Mouse (Mus musculus) Muller cell, postnatal 12 days (primary cell): ENCODE measurements around the gene Fgfr2.

Source experiments
- DNase-seq: peaks from one replicate; pipeline ENCODE4 v3.0.0-alpha.2; 2015; ENCODE audit errors: inconsistent ontology term

The Fgfr2 gene

DNA sequence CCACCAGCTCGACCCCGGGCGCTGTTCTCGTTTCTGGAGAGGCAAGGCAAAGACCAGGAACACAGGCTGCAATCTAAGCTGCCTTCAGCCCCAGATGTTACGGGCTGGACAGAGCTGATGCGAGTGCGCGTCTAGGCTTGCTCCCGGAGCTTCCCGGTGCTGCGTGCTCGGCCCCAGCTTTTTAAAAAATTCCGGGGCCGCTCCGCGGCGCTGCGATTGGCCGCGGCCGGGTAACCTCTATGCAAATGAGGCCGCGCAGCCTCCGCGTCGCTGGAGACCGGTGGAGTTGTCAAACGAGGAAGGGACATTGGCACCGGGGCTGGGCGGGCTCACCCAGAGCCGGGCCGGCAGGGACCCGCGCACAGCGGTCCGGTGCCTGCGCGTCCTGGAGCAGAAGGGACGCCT is 1569.4 kb downstream of the Fgfr2 start:
- no peak for DNase-seq

- DNase-seq: no peak
These were observed 1570.4 kb downstream of the Fgfr2 start for GRCm38 (mm10) chr7:131552781-131553180.

DNA sequence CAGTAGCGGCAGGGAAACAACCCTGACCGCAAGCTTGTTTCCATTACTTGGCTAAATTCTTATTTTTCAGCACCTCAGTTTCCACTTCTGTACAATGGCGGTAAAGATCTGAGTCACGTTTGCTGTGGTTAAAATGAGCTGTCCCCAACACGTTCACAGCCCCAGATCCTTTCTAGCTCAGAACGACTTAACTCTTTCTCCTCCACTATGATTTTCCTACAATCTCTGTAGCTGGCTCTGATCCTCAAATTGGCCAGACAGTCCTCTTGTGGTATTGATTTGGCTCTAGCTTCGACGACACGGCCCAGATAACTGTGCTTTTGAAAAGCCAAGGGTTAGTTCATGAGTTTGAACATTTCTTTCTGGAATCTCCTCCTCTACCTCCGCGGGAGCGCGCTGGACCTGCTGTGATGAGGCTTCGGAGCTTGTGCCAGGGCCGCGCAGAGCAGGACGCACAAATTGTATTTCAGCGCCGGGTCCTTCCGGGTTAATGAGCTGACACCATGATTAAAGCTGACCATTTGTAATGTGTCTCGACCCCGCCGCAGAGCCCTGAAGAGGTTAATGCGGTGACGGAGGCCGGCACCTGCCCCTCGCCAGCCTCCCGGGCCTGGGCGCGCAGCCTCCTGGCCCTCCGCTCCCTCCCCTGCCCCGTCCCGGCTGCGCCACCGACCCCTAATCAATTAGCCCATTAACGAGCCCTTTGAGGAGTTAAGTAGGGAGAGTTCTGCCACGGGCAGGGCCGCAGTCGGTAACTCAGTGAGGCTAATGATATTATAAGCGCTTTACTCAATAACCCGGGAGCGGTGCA is 1571.0 kb downstream of the Fgfr2 start:
- no peak for DNase-seq

DNA sequence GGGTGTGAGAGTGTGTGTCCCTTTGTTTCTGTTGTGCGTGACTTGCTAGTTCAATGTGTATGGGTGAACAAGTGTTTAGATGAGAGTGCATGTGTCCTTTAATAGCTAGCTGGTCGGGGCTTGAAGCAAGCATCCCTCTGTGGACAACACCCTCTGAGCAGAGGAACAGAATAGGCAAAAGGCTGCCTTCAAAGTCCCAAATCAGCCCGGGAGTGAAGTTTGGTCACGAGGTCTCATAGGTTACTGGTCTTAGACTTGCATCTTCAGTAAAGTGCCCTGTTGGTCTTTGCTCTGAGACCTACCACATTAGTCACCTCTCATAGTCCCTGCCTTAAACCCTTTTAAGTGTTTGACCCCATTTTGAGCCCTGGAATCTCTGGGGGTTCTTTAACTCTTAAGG is 1571.7 kb downstream of the Fgfr2 start:
- DNase-seq: no peak

- no peak for DNase-seq
These were observed 1574.7 kb downstream of the Fgfr2 start, which contains the start of gene Hmx2 for GRCm38 (mm10) chr7:131548473-131548872. Hmx2 (plus strand) TSS chr7:131548773.

- no peak for DNase-seq
These were observed 1575.7 kb downstream of the Fgfr2 start for GRCm38 (mm10) chr7:131547481-131547880.

- DNase-seq: no peak
These were observed 1576.7 kb downstream of the Fgfr2 start for GRCm38 (mm10) chr7:131546423-131546822.

DNA sequence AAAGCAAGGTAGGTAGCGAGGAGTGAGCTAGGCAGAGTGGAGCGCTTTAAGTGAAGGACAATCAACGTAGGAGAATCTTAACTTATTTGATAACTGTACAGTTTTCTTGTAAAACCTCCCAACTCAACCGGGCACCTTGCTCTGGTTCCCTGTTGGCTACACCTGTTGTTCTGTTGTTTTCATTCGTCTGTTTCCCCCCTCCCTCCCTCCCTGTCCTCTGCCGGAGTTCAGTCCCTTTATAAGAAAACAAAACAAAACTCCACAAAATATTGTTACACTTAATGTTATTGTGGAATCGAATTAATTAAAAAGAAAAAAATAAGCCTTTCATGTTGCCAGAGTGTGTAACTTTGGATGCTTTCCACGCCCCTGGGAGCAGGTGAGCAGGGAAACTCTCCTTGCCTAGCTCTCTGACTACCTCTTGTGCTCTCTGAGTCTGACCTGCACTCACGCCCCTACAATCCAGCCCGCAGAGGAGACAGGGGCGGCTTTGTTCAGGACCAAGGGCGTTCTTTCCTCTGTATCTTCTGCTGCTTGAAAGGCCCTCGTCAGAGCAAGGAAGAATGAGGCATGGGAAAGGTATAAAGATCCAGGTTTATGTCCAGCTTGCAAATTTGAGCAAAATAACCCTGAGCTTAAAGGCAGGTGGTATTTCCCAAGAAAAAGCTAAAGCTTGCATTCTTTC is 1577.3 kb downstream of the Fgfr2 start:
- no peak for DNase-seq

- DNase-seq: no peak
These were observed 1578.3 kb downstream of the Fgfr2 start for GRCm38 (mm10) chr7:131544871-131545270.

DNA sequence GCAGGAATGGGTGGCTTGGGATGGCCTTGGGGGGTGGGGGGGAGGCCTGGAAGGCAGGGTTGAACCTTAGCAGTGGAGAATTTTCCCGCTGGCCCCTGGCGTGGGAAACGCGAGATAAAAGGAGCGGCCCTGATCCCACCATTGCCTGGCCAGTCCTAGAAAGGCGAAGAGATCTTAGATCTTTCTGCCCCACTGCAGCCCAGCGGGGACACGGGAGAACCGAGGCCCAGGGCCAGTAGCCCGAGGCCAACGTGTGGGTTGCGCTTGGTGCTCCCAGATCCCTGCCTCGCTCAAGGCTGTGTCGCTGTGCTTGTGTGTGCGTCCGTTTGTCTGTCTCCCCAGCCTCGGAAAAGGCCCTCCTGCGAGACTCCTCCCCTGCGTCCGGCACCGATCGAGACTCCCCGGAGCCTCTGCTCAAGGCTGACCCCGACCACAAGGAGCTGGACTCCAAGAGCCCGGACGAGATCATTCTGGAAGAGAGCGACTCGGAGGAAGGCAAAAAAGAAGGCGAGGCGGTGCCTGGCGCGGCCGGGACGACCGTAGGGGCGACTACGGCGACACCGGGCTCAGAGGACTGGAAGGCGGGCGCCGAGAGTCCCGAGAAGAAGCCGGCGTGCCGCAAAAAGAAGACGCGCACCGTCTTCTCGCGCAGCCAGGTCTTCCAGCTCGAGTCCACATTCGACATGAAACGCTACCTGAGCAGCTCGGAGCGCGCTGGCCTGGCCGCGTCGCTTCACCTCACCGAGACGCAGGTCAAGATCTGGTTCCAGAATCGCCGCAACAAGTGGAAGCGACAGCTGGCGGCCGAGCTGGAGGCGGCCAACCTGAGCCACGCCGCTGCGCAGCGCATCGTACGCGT is 1579.3 kb downstream of the Fgfr2 start:
- DNase-seq: no peak

DNA sequence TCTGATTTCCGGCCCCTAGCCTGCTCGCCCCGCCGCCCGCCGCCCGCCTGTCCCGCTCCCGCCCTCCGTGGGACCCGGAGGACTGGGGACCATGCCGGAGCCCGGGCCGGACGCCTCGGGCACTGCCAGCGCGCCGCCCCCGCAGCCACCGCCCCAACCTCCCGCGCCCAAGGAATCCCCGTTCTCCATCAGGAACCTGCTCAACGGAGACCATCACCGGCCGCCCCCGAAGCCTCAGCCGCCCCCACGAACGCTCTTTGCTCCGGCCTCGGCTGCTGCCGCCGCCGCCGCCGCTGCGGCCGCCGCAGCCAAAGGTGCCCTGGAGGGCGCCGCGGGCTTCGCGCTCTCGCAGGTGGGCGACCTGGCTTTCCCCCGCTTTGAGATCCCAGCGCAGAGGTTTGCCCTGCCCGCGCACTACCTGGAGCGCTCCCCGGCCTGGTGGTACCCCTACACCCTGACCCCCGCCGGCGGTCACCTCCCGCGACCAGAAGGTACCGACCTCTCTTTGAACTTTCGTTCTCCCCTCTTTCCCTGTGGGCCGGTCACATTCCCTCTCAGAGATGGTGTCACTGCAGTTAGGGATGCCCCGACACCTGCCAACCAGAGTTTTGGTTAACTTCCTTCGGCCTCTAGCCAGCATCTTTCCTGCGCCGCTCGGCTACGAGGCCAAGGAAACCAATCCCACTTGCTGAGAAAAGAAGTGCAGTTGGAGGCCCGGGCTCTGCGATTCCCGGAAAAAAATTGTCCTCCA is 1580.1 kb downstream of the Fgfr2 start:
- no peak for DNase-seq

- DNase-seq: no peak
These were observed 1580.9 kb downstream of the Fgfr2 start, which contains the start of gene Hmx3 for GRCm38 (mm10) chr7:131542115-131542871. Hmx3 (plus strand) TSS chr7:131542867.

DNA sequence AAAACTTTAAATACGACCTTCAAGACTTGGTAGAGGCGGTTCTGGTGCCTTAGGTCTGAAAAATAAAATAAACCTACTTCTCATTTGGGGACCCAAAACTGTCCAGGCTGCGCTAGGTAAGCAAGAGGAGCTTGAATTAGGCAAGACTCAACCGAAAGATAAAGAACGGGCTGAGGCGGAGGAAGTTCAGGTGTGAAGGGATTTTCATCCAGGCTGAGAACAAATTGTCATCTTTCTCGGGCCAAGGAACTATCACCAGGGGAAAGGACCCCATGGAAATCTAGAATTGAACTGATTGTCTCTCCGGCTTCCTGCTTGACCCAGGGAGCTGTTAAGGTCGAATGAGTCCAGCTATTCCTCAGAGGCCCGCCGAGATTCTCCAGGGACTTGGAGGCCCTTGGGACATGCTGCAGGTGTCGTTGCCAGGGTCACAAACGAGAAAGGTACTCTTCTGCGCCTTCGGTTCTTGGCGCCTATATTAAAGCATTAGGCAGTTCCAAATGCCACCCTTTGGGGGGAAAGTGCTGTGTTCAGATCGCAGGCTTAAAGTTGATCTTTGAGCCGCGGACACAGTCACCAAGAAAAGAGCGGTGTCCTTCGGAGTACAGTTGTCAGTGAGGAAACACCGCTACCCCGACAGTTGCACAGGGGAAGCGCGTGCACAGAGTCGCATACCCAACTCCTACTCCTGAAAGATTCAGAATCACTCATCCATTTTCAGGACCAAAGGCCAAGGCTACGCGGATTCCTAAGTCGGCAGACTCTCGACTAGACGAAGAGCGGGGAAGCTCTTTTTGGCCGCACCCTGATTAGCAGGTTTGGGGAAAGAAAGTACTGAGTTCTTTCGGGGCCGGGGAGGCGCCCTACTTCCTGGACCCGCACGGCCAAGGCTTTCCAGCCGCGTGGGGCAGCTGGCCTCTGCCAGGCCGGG is 1581.7 kb downstream of the Fgfr2 start:
- DNase-seq: no peak

- peak; percentile 59 for DNase-seq
These were observed 1583.2 kb downstream of the Fgfr2 start for GRCm38 (mm10) chr7:131539979-131540378.

DNA sequence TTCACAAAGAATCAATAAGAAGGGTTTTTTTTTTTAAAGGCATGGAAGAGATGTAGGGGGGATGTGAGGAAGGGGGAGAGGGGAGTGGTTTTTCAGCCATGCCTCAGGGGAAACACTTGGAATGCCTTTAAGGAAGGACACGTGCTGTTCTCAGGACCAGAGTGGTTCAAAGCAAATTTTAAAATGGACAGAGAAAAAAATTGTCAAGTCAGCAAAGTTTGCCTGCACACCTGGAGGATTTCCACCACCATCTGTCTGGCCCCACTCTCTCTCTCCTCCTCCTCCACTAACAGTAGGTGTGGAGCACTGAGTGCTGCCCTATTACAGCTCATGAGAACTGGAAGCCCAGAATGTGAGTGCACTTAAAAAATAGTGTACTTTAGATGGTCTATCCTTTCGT is 1619.4 kb downstream of the Fgfr2 start:
- no peak for DNase-seq

DNA sequence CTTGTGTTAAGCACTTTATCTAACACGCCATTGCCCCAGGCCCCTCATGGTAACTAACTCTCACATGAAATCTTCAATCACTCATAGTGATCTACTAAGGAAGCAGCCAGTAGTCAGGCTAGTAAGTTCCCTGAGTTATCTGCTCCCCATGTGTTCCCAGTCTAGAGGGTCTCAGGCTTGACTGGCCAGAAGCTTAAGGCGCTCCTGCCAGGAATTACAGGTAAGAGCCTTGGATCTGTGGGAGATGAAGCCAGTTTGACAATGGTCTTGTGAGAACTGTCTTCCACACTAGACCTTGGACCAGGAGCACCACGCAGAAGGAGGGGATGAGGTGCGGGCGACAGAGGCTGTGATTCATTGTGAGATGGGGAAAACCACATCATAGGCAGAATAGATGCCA is 1644.7 kb downstream of the Fgfr2 start:
- no peak for DNase-seq

DNA sequence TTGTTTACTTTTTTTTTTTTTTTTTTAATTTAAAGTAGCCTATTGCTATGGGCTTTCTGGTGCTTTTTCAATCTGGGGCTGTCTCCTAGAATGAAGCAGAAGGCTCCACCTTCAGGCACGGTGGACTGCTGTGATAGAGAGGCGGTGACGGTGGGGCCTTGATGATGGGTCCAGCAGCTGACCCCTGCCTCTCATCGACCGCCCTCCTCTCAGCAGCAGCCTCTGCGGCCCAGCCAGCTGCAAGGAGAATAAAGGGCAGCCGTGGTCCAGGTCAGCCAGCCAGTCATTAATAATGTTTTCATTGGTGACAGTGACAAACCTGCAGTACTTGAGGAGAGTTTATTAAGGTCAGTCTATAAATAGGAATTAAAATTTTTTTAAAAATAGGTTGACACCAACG is 1646.0 kb downstream of the Fgfr2 start:
- DNase-seq: no peak

DNA sequence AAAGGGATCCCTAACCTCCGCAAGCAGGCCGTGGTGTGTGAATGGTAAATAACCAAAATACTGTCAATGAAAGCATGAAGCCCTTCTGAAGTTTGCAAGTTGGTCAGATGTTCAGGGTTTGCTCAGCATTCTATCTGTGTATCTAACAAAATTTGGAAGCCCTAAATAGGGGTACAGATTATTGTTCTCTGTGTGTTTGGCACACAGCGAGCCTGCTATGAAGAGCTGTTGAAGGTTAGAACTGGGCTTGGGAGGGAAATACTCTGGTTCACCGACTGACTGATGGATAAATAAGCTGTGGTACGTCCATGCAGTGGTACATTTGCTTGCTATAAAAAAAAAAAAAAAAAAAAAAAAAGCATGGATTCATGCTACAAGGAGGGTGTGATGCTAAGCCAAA is 1651.6 kb downstream of the Fgfr2 start:
- no peak for DNase-seq

GRCm38 (mm10) chr7:131469506-131469905 is 1653.6 kb downstream of the Fgfr2 start:
- DNase-seq: no peak

DNA sequence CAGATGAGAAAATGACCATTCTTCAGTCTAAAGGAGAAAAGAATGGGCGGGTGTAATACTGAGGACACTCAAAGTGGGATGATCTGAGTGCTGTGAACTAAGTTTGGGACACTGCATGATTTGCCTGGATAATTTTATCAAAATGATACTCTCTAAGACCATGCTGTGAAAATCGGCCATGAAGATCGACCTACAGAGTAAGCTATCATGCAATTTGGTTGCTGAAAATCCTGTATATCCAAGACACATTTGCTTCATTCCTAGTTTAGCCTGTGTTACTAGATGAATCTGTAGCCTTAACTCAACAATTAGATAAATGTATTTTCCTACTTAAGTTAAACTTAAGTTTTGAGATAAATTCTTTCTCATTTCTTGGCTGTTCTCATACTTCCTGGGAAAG is 1655.8 kb downstream of the Fgfr2 start:
- DNase-seq: no peak
